Mouse (Mus musculus) heart, embryonic 11.5 days (tissue): ENCODE measurements around the gene Srd5a1. TPM values are rescaled to one million over a fixed set of nuclear protein-coding genes. Genes with fewer than 3 reads are reported as not detected.

ENCODE experiments used
- polyA plus RNA-seq: library from polyadenylated mRNA; unstranded; fragments of >200 nt; fragmentation: Nextera tagmentation; extraction: Ambion mirVana; gene quantifications from 2 replicates; pipeline ENCODE4 v1.2.1, GENCODE M21; 2014

The Srd5a1 gene
- polyA plus RNA-seq, 1 experiment from 2014 or later, result 6.3 TPM

Other genes with a start within 250 kb of the Srd5a1 start
- gene Nsun2, start 77.7 kb downstream of the Srd5a1 start, polyA plus RNA-seq, result 78.5 and 87.8 TPM in 2 replicates
- gene Tent4a, start 76.8 kb downstream of the Srd5a1 start, polyA plus RNA-seq, result 4.7 and 5.1 TPM in 2 replicates
- 1.4 and 1.7 TPM in 2 replicates for gene Ube2ql1, start 128.4 kb upstream of the Srd5a1 start, polyA plus RNA-seq
- gene Med10, start 191.0 kb upstream of the Srd5a1 start, polyA plus RNA-seq, result 109 and 117 TPM in 2 replicates